Mouse (Mus musculus): ENCODE data around the gene Cpe. TPM values are rescaled to one million over a fixed set of nuclear protein-coding genes. Genes with fewer than 3 reads are reported as not detected.

The Cpe gene
- total and polyA plus RNA-seq, 3 experiments = 0.13 TPM; not detected in 2

DNA sequence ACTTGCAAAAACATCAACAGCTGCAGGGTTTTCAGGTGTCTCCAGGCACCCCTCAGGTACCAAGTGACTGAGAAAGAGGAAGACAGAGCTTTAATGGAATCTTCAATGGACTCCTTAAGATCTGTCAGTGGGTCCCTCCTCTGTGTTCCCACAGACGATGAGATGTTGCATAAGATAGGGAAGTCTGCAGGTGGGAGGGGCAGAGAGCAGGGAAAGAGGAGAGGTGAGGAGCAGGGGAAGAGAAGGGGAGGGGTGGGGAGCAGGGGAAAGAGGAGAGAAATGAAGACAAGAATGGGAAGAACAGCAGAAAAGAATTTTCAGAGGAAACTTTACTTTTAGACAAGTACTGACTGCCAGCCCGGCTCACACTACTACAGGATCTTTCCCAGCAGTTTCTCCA, 28.5 kb downstream of the Cpe start:
- in situ Hi-C loops (cut with MboI; ENCODE audit: low pct_ligation_motif_present, low pct_unique_long_range_greater_than_20kb, low sequenced_read_pairs) = no loop called here
- dilution Hi-C loops (cut with MboI; ENCODE audit: extremely low pct_ligation_motif_present, extremely low pct_unique_long_range_greater_than_20kb, low sequenced_read_pairs) = no loop called here

GRCm38 (mm10) chr8:64659097-64659496, 33.8 kb downstream of the Cpe start:
- Histone ChIP-seq H3K4me2 (ENCODE audit: insufficient read depth, low read depth, poor library complexity, severe bottlenecking) (no peak overlapping the region), H3K9ac (ENCODE audit: insufficient read depth, low read depth) (no peak overlapping the region), H3K36me3 (replicated peaks in 1 of 2; ENCODE audit: control insufficient read depth in 1 of 2, insufficient read depth in 1 of 2, low read length in 1 of 2) (no peaks in the 10 kb centered on the region), H3K27me3 (replicated peaks) (no peaks in the 10 kb centered on the region), H3K4me1 (ENCODE audit: control insufficient read depth in 1 of 2, insufficient read depth in 2 of 2) (no peaks in the 10 kb centered on the region), H3K27ac (ENCODE audit: insufficient read depth, low read depth) (no peak overlapping the region), H3K79me2 (replicated peaks; ENCODE audit: control insufficient read depth, extremely low read depth, insufficient read depth, poor library complexity, severe bottlenecking) (no peaks in the 10 kb centered on the region), H3K4me3 (replicated peaks in 1 of 3; ENCODE audit: low read depth in 2 of 3, low read length in 2 of 3, poor library complexity in 1 of 3) (no peak overlapping the region), H3K9me3 (replicated peaks; ENCODE audit: low read length) (no peaks in the 10 kb centered on the region)
- no peak for DNase-seq (ENCODE audit: extremely low read depth)
- TF ChIP-seq SMC3 (IDR thresholded peaks at IDR 0.05; ENCODE audit: low read depth, low read length) (no peak), MAX (IDR thresholded peaks at IDR 0.05; ENCODE audit: low read length) (no peak), MYC (IDR thresholded peaks at IDR 0.05; ENCODE audit: low read depth, low read length) (no peak), GABPA (IDR thresholded peaks at IDR 0.05; ENCODE audit: insufficient replicate concordance, low read depth, low read length) (no peak), ZKSCAN1 (IDR thresholded peaks at IDR 0.05; ENCODE audit: borderline replicate concordance, low read depth, low read length) (no peak), JUN (IDR thresholded peaks at IDR 0.05; ENCODE audit: insufficient read depth, low read depth, low read length) (no peak), ELF1 (IDR thresholded peaks at IDR 0.05; ENCODE audit: low read depth, low read length) (no peak), CHD1 (IDR thresholded peaks at IDR 0.05; ENCODE audit: low read depth, low read length) (no peak), E2F4 (IDR thresholded peaks at IDR 0.05; ENCODE audit: insufficient replicate concordance, low read depth, low read length) (no peak), IRF4 (IDR thresholded peaks at IDR 0.05; ENCODE audit: low read depth, low read length) (no peak)
- dilution Hi-C loops (cut with MboI; ENCODE audit: extremely low pct_ligation_motif_present, extremely low pct_unique_long_range_greater_than_20kb, low sequenced_read_pairs) = no loop called here
- in situ Hi-C loops (cut with MboI; ENCODE audit: low pct_ligation_motif_present, low pct_unique_long_range_greater_than_20kb, low sequenced_read_pairs) = no loop called here

More for the DNA sequence above, 28.5 kb downstream of the Cpe start:
- H3K36me3 ChIP-seq (replicated peaks in 1 of 2; ENCODE audit: control insufficient read depth in 1 of 2, insufficient read depth in 1 of 2, low read length in 1 of 2) = no peaks in the 10 kb centered on the region
- no peaks in the 10 kb centered on the region for H3K9me3 ChIP-seq (replicated peaks; ENCODE audit: low read length)
- H3K4me2 ChIP-seq (ENCODE audit: insufficient read depth, low read depth, poor library complexity, severe bottlenecking) = no peak overlapping the region
- TF ChIP-seq SMC3 (IDR thresholded peaks at IDR 0.05; ENCODE audit: low read depth, low read length) (no peak), MEF2A (IDR thresholded peaks at IDR 0.05; ENCODE audit: borderline replicate concordance, low read depth, low read length) (no peak), EP300 (IDR thresholded peaks at IDR 0.05; ENCODE audit: low read length) (no peak), ZNF384 (IDR thresholded peaks at IDR 0.05; ENCODE audit: low read depth, low read length) (no peak), SIN3A (IDR thresholded peaks at IDR 0.05; ENCODE audit: low read length) (no peak), JUN (IDR thresholded peaks at IDR 0.05; ENCODE audit: insufficient read depth, low read depth, low read length) (no peak), ZKSCAN1 (IDR thresholded peaks at IDR 0.05; ENCODE audit: borderline replicate concordance, low read depth, low read length) (no peak), USF1 (IDR thresholded peaks at IDR 0.05; ENCODE audit: low read depth, low read length) (no peak)
- no peak overlapping the region for H3K9ac ChIP-seq (ENCODE audit: insufficient read depth, low read depth)
- no peaks in the 10 kb centered on the region for H3K27me3 ChIP-seq (replicated peaks)
- no peak overlapping the region for H3K27ac ChIP-seq (ENCODE audit: insufficient read depth, low read depth)
- no peak overlapping the region for H3K4me3 ChIP-seq (replicated peaks in 1 of 3; ENCODE audit: low read depth in 2 of 3, low read length in 2 of 3, poor library complexity in 1 of 3)
- no peak for DNase-seq (ENCODE audit: extremely low read depth)
- H3K79me2 ChIP-seq (replicated peaks; ENCODE audit: control insufficient read depth, extremely low read depth, insufficient read depth, poor library complexity, severe bottlenecking) = no peaks in the 10 kb centered on the region
- no peaks in the 10 kb centered on the region for H3K4me1 ChIP-seq (ENCODE audit: control insufficient read depth in 1 of 2, insufficient read depth in 2 of 2)

Measured in CH12.LX (cell line).